Mouse (Mus musculus) embryo, embryonic 11.5 days (tissue): ENCODE results near the gene Smpdl3a.

Experiments used
- DNase-seq: peaks from one replicate; pipeline ENCODE4 v3.0.0-alpha.2; 2012; ENCODE audit warnings: low read depth, low spot score

Gene Smpdl3a

GRCm38 (mm10) chr10:57819209-57819608 is 25.1 kb downstream of the Smpdl3a start:
- DNase-seq: no peak

- DNase-seq: peak; percentile 35
These were observed 28.3 kb downstream of the Smpdl3a start for GRCm38 (mm10) chr10:57822473-57822872.

- peak; percentile 8 for DNase-seq
These were observed 34.5 kb downstream of the Smpdl3a start for GRCm38 (mm10) chr10:57828649-57829048.

- no peak for DNase-seq
These were observed 35.5 kb downstream of the Smpdl3a start for GRCm38 (mm10) chr10:57829621-57830020.

- DNase-seq: no peak
These were observed 41.0 kb downstream of the Smpdl3a start for GRCm38 (mm10) chr10:57835094-57835493.

GRCm38 (mm10) chr10:57835982-57836381 is 41.8 kb downstream of the Smpdl3a start:
- DNase-seq: no peak

GRCm38 (mm10) chr10:57841638-57842509 is 47.7 kb downstream of the Smpdl3a start:
- peak; percentile 40 for DNase-seq

GRCm38 (mm10) chr10:57847916-57848682 is 54.0 kb downstream of the Smpdl3a start:
- peak; percentile 37 for DNase-seq
